Mouse (Mus musculus) fibroblast of lung, adult 2 months (primary cell): ENCODE results near the gene Shisa8.

Experiments used
- DNase-seq: peaks from one replicate; pipeline ENCODE4 v3.0.0-alpha.2; 2011; ENCODE audit warnings: low read depth

Shisa8 gene

DNA sequence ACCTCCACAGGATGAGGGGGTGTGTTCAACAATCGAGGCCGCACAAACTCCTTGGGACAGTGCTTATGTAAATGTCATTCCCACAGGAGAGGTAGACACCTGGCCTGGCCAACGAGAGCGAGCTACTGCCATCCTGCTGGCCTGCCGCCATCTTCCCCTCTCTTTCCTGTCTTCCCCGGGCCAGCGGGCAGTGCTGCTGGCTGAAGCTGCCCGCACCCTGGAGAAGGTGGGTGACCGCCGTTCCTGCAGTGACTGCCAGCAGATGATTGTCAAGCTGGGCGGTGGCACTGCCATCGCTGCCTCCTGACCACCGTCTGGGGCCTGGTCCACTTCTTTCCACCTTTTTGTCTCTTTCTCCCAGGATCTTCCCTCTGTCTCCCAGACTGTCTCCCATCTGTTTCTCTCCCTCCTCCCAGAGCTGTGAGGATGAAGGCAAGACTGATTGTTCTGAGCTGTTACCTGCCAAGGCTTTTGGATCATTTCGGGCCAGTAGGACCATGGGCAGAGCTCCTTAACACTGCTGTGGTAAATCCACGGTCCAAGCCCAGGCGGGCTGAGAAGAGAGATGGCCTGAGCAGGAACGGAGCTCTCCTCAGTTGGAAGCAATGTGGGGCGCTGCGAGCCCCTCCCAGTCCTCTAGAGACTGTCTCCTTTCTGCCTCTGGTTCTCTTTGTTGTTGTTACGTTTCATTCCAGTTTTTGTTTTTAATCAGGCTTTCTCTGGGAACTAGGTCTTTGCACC lies 8.8 kb downstream of the Shisa8 start:
- no peak for DNase-seq

DNA sequence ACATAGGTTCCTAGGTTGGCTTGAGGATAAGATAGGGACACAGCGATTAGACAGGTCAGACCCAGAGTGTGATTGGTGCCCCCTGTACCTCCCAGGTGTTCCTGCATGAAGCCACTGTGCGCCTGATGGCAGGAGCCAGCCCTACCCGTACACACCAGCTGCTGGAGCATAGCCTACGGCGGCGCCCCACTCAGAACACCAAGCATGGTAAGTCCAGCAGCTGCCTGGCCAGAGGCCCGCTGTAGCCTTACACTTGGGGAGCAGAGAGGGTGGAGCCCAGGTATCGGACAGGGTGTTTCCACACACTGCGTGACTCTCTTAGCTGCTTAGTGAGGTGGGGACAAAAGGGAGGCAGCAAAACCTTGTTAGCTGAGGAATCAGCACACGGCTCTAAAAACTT lies 9.5 kb downstream of the Shisa8 start:
- DNase-seq = no peak

DNA sequence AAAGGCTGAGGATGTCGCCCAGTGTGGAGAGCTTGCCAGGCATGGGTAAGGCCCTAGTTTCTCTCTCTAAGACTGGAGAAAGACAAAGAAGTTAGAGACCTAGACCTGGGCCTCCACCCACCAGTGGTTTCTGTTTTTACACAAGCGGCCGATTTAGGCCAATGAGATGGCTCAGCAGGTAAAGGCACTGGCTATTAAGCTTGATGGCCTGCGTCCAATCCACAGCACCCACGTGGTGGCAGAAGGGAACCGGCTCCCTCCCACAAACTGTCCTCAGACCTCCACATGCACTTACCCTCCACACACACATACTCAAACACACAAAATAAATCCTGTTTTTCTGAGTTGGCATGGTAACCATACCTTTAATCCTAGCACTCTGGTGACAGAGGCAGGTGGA lies 10.5 kb downstream of the Shisa8 start:
- DNase-seq = no peak

DNA sequence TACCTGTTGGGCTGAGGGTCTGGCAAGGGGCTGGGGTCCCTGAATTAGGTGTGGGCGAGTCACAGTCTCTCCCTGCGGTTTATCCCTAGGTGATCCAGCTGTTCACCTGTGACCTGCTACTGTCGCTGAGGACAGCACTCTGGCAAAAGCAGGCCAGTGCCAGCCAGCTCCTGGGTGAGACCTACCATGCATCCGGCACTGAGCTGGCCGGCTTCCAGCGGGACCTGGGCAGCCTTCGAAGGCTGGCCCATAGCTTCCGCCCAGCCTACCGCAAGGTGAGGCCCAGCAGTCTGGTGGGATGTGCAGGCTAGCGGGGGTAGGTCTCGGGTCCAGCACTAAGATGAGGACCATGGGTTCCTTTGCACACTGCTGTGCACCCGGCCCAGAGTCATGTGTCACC lies 13.1 kb downstream of the Shisa8 start:
- DNase-seq = no peak

DNA sequence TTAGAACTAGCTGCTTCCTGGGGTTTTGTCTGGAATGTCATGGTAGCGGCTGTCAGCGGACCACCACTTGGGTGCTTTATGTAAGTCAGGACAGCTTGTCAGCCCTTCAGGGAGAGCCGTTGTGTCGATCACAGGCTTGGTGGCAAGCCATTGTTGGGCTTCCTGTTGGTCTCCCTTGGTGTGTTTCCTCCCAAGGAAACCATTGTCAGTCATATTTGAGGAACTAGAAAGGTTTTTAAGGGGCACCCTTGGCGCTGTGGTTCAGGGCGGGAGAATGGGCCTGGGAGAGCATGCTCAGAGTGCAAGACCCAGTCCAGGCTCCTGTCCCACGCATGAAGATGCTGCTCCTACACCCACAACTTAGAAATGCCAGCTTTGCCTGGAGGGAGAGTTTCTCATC lies 14.3 kb downstream of the Shisa8 start:
- DNase-seq = no peak

DNA sequence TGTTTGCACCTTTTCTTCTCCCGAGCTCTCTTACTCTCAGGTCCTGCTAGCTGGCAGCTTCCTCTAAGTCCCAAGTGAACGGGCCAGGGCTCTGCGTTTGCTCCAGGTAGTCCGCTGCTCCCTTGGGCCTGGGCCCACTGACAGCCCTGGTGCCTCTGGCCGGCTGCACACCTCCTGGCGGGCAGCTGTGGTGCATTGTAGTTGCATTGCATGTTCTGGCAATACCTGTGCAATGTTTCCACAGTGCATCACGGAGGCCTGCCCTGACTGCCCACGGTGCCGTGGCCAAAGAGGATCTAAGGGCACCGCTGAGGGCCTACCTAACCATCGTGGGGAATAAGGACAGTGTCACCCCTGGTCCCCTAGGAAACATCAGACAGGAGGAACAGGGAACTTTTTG lies 14.7 kb downstream of the Shisa8 start:
- DNase-seq = no peak

DNA sequence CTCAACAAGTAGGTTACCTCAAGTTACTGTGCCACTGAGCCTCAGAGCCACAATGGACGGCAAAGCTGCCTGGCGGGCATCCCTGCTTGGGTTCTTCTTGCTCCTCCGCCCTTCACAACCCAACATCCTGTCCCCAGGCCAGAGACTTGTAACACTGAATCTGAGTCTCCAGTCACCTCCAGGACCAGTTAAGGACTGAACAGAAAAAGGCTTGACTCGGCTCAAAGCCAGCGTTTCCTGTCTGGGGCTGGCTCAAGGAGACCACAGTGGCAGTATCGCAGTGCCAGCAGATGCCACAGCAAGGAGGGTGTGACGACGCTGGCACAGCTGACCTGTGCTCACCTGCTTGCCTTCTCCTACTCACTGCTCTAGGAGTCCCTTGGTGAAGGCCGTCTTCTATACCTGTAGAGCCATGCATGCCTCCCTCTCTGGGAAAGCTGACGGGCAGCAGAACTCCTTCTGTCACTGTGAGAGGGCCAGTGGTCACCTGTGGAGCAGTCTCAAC lies 15.3 kb downstream of the Shisa8 start:
- DNase-seq = no peak

DNA sequence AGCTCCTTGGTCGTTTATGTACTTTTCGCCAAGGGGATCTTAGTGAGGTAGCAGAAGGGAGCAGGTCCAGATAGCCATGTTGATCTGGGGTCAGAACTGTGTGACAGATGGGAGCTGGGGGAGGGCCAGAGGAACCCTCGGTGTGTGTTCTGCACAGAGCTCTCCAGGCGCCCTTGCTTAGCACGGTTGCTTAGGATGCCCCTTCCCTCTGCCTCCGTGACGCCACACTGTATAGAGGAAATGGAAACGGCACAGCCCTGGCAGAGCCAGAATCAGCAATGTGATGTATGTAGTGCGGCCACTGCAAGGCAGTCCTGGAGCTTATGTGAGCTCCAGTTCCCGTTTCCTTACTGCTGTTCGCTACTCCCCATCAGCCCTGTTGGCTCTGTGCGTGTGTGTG lies 16.3 kb downstream of the Shisa8 start:
- DNase-seq = no peak

DNA sequence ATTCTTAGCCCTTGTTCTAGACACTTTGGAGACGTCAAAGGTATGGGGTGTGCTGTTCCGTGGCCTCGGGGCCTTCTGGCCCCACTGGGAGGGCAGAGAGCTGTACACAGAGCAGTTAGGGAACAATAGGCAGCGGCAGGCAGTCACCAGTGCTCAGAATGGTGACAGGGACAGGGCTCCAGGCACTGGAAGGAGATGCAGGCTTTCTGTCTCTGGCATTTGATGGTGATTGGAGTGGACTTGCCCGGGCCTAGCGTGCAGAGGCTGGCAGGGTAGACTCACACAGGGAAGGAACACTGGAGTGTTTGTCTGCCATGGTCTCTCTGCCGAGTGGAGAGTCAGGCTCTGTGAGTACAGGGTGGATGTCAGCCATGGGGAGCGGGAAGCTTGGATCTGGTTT lies 20.0 kb downstream of the Shisa8 start:
- no peak for DNase-seq

DNA sequence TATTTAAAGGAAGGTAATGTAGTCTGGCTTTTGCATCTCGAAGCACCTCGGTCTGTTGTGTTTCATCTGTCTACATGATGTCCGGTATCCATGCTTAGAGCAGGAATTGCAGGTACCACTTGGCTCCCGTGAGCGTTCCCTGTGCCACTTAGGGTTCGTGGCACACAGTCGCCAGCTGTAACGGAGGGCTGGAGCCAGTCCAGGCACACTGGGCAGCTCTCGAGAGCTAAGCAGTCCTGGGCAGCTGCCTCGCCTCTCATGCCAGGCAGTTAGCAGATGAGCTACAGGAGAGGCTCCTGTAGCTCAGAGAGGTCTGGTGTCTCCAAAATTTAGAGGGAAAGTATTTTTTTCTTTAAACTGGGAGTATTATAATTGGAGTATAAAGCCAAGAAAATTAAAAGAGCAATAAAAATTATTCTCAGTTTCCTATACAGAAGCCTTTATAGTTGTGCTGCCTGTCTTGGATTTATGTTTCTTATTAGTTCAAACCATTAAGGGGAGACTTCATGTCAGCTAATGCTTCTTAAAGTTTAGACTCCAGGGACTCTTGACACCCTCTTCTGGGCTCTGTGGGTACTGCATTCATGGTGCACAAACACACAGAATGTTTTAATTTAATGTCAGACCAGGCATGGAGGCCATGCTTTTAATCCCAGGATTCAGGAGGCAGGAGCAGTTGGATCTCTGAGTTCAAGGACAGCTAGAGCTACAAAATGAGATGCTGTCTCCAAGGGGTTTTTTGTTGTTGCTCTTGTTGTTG lies 24.0 kb downstream of the Shisa8 start:
- peak; percentile 19 for DNase-seq

DNA sequence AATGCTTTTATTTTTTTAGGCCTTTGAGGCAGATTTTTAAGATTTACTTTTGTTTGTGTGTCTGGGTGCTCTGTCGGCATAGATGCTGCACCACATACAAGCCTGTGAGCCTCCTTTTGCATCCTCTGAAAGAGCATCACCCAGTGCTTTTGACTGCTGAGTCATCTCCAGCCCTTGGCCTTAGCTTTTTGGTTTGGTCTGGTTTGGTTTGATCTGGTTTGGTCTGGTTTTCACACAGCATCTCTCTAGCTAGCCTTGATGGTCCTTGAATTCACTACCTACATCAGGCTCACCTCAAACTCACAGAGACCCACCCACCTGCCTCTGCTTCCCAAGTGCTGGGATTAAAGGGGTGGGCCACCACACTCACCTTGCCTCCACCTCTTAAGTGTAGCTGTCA lies 24.7 kb downstream of the Shisa8 start:
- no peak for DNase-seq

DNA sequence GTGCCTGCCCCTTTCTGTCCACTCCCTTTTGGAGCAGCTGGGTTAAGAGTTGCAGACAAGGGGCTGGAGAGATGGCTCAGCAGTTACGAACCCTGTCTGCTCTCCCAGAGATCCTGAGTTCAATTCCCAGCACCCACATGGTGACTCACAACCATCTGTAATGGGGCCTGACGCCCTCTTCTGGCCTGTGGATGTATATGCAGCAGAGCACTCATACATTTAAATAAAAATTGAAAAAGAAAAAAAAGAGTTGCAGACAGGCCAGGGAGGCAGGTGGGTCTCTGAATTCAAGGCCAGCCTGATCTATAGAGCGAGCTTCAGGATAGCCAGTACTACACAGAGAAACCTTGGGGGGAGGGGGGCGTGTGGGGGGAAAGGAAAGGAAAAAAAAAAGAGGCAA lies 25.2 kb downstream of the Shisa8 start:
- no peak for DNase-seq

DNA sequence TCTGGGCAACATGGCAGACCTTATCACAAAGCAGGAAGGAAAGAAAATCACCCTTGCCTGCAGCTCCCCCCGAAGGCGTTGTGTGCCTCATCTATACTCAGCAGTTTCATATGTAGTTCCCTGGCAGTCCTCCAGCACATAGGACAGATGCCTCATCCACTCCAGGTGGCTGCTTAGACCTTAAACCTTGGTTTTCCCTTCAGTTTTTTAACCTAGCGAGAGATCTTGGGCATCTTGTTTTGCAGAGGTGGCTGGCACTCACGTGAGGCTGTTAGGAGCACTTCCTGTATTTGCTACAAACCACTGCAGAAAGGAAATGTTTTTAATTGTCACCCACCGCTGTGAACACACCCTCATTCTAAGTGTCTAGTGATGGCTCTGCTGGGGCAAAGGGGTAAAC lies 25.7 kb downstream of the Shisa8 start:
- DNase-seq = no peak

DNA sequence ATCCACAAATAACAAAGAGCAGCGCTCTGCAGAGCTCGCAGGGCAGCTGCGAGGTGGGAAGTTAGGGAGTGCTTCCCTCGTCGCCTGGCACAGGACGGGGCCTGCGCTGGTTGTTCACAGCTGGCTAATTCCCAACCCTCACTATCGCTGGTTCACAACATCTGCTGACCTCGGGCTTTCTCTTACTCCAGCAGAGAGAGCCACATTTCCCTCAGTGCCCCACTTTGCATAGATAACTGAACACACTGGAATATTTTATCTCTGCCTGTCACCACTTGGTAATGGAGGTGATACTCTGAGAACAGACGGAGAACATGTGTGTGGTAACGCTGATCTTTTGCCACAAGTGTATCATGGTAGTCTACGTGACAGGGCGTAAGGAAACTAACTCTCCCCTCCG lies 26.5 kb downstream of the Shisa8 start:
- no peak for DNase-seq

DNA sequence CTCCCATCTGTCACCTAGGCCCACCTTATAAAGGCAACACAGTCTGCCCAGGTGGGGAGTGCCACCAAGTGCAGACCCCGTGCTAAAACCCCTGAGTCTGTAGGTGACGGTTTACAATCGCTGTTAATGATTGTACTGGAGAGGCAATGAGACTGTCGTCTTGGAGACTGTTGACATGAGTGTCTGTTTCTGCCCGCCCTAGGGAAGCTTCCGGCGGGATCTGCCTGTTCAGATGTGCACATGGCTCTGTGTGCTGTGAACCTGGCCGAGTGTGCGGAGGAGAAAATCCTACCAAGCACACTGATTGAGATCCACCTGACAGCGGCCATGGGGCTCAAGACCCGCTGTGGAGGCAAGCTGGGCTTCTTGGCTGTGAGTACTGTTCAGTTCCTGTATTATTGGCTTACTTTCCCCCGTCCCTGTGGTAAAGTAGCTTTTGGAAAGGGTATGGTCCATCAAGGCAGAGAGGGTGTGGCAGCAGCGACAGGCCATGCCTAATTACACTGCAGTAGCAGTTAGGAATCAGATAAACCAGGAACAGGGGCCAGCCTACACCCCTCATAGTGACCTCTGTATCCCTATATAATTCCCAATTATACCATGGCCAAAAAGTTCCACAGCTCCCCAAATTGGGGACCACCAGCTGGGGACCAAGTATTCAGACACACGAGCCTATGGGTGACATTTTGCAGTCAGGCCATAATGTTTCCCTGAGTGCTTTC lies 27.4 kb downstream of the Shisa8 start:
- DNase-seq = no peak

DNA sequence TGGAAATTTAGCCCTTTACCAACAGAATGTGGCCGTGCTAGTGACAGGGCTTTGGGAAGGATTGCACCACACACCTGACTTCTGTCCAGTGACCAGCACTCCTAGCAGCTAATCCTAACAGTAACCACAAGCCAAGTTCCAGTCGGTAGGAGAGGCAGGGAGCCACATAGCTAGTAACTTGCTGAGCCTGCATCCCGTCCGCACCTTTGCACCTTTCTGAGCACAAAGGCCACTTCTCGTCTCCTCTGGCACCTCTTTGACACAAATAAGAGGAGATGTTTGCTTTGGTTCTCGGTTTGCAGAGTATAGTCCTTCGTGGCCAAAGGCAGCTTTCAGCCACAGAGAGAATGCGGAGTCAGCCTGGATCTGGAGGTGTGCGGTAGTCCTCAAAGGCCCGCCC lies 28.0 kb downstream of the Shisa8 start:
- DNase-seq = no peak

DNA sequence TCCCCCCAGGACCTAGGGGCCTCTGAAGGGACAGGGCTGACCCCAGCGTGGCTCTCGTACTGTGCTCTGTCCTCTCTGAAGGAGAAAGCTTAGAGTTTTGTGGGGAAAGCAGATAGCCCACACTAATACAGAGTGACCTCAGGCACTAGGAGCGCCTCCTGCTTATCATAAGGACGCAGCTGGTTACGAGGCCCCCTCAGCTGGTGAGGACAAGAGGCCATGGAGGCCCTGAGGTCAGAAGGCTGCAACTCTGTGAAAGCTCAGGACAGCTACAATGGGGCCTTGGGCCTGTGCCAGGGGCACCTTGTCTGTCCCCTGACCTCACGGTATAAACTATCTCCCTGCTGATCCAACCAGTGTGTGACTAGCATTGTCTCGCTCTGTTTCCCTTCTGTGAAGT lies 28.4 kb downstream of the Shisa8 start:
- no peak for DNase-seq

DNA sequence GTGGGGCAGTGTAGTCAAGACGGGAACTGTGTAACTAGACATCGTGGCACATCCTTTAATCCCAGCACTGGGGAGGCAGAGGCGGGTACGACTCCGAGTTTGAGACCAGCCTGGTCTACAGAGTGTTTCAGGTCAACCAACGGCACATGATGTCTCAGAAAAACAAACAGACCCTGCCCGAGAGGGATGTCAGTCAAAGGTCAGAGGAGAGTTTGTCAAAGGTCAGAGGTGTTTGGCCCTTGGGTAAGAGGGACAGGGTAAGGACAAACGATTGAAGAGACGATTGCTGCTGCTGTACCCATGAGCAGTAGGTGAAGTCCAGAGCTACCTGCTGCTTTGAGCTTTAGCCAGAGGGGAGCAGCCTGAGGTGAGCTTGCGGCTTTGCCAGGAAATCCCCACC lies 29.0 kb downstream of the Shisa8 start:
- DNase-seq = no peak

DNA sequence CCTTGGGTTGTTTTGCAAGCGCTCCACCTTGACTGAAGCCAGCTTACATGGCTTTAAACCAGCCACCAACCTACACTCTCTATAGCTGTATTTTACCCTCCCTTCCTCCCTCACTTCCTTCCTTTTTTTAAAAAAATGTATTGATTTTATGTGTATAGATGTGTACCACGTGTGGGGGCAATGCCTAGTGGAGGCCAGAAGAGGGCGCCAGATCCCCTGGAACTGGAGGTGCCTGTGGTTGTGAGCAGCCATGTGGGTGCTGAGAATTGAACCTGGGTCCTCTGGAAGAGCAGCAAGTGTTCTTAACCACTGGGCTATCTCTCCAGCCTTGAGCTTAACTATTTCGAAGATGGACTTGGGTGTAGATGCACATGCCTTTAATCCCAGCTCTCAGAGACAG lies 30.3 kb downstream of the Shisa8 start:
- DNase-seq = no peak

DNA sequence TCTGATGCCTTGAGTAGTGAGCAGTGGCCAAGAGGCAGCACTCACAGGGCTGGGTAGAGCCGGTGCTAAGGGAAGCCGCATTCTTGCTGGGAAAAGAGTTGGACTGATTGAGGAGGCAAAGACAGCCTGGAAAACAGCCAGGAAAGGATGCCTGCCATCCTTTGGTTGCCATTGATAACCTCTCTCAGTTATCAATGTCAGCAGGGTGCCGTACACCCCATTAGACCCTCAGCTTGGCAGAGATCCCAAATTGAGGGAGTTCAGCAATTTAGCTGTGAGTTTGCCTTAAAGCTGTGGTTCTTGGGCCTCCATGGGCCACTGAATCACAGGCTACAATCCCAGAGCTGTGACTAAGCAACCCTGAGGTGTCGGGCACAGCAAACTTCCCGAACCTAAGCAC lies 31.5 kb downstream of the Shisa8 start:
- no peak for DNase-seq

DNA sequence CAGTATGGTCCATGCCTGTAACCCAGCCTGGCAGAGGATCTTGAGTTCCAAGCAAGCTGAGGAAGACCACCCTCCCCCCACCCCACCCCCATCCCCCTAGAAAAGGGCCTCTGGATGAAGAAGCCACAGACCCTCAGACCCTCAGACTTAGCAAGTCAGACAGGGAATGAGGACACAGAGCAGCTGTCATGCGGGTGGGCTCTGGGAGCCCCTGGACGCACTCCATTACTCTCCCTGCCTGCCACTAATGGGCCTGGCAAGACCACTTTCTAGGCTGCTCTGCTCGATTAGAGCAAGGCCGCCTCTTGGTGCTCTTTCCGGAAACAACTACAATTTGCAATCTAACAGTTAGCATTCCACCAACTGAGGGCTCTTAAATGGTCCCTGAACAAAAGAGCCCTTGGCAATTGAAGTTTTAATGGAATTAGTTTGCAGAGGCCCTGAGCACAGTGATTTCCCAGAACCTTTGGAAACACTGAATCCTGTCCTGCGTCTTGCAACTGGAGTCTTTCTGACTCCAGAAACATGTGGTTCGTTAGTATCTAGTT lies 34.8 kb downstream of the Shisa8 start:
- no peak for DNase-seq

DNA sequence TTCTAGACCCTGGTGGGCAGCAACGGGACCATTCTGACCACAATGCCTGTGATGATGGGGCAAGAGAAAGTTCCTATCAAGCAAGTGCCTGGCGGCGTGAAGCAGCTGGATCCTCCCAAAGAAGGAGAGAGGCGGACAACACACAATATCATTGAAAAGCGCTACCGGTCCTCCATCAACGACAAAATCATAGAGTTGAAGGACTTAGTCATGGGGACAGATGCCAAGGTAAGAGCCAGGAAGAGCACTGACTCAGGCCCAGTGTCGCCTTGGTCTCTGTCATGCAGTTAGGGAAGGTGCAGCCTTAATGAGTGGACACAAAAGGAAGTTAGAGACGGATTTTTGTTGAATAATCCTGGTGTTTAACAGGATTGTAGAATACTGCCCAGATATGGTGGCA lies 37.5 kb downstream of the Shisa8 start:
- DNase-seq = no peak

DNA sequence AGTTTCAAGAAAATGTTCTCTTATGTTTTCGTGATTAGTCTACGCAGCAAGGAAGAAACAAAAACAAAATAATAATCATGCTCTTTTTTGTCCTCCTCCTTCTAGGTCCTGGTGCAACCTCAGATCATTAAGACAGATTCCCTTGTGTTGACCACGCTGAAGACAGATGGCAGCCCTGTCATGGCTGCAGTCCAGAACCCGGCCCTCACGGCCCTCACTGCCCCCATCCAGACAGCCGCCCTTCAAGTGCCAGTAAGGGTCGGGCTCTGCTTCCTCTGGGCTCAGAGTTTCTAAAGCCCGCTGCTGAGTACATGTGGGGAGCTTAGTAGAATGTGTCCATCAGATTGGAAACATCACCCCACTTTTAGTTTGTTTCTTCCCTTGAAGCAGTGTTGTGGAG lies 40.0 kb downstream of the Shisa8 start:
- DNase-seq = no peak
